Mouse (Mus musculus): ENCODE results near the gene Aspg.

Aspg gene

GRCm38 (mm10) chr12:112117006-112117405 is 10.5 kb downstream of the Aspg start:
- no peak for DNase-seq

GRCm38 (mm10) chr12:112117649-112118048 is 11.2 kb downstream of the Aspg start:
- no peak for DNase-seq

- no peak for DNase-seq
These were observed 14.7 kb downstream of the Aspg start for GRCm38 (mm10) chr12:112121188-112121587.

GRCm38 (mm10) chr12:112125903-112126302 is 19.4 kb downstream of the Aspg start:
- DNase-seq, result no peak

GRCm38 (mm10) chr12:112126931-112127635 is 20.6 kb downstream of the Aspg start:
- no peak for DNase-seq

- no peak for DNase-seq
These were observed 22.0 kb downstream of the Aspg start for GRCm38 (mm10) chr12:112128526-112128925.

- no peak for DNase-seq
These were observed 22.9 kb downstream of the Aspg start for GRCm38 (mm10) chr12:112129300-112129856.

- DNase-seq, result no peak
These were observed 23.8 kb downstream of the Aspg start for GRCm38 (mm10) chr12:112130161-112130860.

- DNase-seq, result no peak
These were observed 24.5 kb downstream of the Aspg start for GRCm38 (mm10) chr12:112130957-112131356.

- DNase-seq, result no peak
These were observed 33.8 kb downstream of the Aspg start for GRCm38 (mm10) chr12:112140231-112140630.

GRCm38 (mm10) chr12:112140745-112141144 is 34.3 kb downstream of the Aspg start:
- no peak for DNase-seq

- no peak for DNase-seq
These were observed 34.8 kb downstream of the Aspg start for GRCm38 (mm10) chr12:112141300-112141699.

- DNase-seq, result no peak
These were observed 36.8 kb downstream of the Aspg start for GRCm38 (mm10) chr12:112143116-112143832.

- no peak for DNase-seq
These were observed 37.3 kb downstream of the Aspg start for GRCm38 (mm10) chr12:112143833-112144201.

GRCm38 (mm10) chr12:112144377-112145115 is 38.1 kb downstream of the Aspg start:
- no peak for DNase-seq

- peak; percentile 74 for DNase-seq
These were observed 38.9 kb downstream of the Aspg start for GRCm38 (mm10) chr12:112145211-112145874.

- no peak for DNase-seq
These were observed 39.6 kb downstream of the Aspg start, which contains the start of gene Kif26a for GRCm38 (mm10) chr12:112145875-112146651. Gene Kif26a (plus strand): TSS chr12:112146208.

- no peak for DNase-seq
These were observed 40.9 kb downstream of the Aspg start for GRCm38 (mm10) chr12:112147365-112147764.

- DNase-seq, result no peak
These were observed 43.5 kb downstream of the Aspg start for GRCm38 (mm10) chr12:112150011-112150410.

- no peak for DNase-seq
These were observed 44.9 kb downstream of the Aspg start for GRCm38 (mm10) chr12:112151244-112151979.

GRCm38 (mm10) chr12:112151980-112152362 is 45.5 kb downstream of the Aspg start:
- DNase-seq, result no peak
